Mouse (Mus musculus) brain, embryonic 14.5 days (tissue): Measurements from ENCODE around the gene Gm6408.

Experiments used
- CTCF ChIP-seq: fragments of 200-500 bp; IDR thresholded peaks from 2 replicates; pipeline ENCODE4 v1.5.1; 2012; ENCODE audit warnings: inconsistent platforms, mild to moderate bottlenecking, moderate library complexity, borderline replicate concordance; ENCODE audit not compliant: insufficient read depth, insufficient read length; ENCODE audit errors: extremely low read depth
- POLR2A ChIP-seq: fragments of 200-500 bp; IDR thresholded peaks from 2 replicates; pipeline ENCODE4 v1.6.1; 2012; ENCODE audit warnings: mild to moderate bottlenecking, inconsistent platforms, borderline replicate concordance; ENCODE audit not compliant: poor library complexity, insufficient read depth, insufficient read length, severe bottlenecking; ENCODE audit errors: extremely low read depth

DNA sequence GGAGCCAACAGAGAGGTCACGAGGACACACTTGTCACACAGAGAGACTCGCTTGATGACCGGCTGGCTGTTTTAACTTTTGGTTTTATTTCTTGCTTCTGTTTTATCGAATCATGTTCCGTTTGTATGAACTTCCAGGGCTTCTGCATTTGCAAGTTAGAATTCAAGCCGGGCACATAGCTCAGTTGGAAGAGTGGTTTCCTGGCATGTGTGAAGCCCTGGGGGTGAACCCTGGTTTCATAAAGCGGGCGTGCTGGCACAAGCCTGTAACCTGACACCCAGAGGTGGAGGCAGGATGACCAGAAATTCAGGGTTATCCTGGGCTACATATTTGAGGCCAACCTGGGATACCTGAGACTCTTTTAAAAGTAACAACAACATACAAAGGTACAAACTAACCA is 20.2 kb upstream of the Gm6408 start:
- TF ChIP-seq POLR2A = no peak
- no peak for TF ChIP-seq CTCF
